Mouse (Mus musculus) brain, adult 2 months (tissue): ENCODE measurements around the gene Kpna2.
"Not testable (repeated sequence)": the region's sequence is repeated elsewhere in the genome, so short reads cannot be mapped to it uniquely, and the experiment has no call there.

Experiments
- DNase-seq: peaks from one replicate; pipeline ENCODE4 v3.0.0; 2011; ENCODE audit warnings: low read depth, low spot score

The Kpna2 gene

GRCm38 (mm10) chr11:106999151-106999948 is at the start of gene Kpna2:
TSS of gene Kpna2 (minus strand) at chr11:106999541.
- peak; percentile 99 for DNase-seq

GRCm38 (mm10) chr11:107046766-107047620 is 47.7 kb upstream of the Kpna2 start:
- no peak for DNase-seq

GRCm38 (mm10) chr11:107045546-107045945 is 46.2 kb upstream of the Kpna2 start:
- no peak for DNase-seq

GRCm38 (mm10) chr11:107044321-107044720 is 45.0 kb upstream of the Kpna2 start:
- DNase-seq, result peak; percentile 94

- no peak for DNase-seq
These were observed 44.0 kb upstream of the Kpna2 start for GRCm38 (mm10) chr11:107043361-107043760.

GRCm38 (mm10) chr11:107041396-107041795 is 42.1 kb upstream of the Kpna2 start:
- DNase-seq, result no peak

- DNase-seq, result no peak
These were observed 40.1 kb upstream of the Kpna2 start for GRCm38 (mm10) chr11:107039417-107039816.

GRCm38 (mm10) chr11:107034085-107034810 is 34.9 kb upstream of the Kpna2 start:
- DNase-seq, result peak; percentile 52

- DNase-seq, result no peak
These were observed 32.3 kb upstream of the Kpna2 start for GRCm38 (mm10) chr11:107031635-107032034.

GRCm38 (mm10) chr11:107029536-107029935 is 30.2 kb upstream of the Kpna2 start:
- no peak for DNase-seq

GRCm38 (mm10) chr11:107028754-107029153 is 29.4 kb upstream of the Kpna2 start:
- DNase-seq, result no peak

- no peak for DNase-seq
These were observed 28.9 kb upstream of the Kpna2 start for GRCm38 (mm10) chr11:107028275-107028618.

GRCm38 (mm10) chr11:107027431-107028274 is 28.3 kb upstream of the Kpna2 start:
- DNase-seq, result peak; percentile 97

GRCm38 (mm10) chr11:107026554-107027430 is 27.5 kb upstream of the Kpna2 start:
- DNase-seq, result no peak

- no peak for DNase-seq
These were observed 26.3 kb upstream of the Kpna2 start, which contains the start of gene 1810010H24Rik for GRCm38 (mm10) chr11:107025411-107026321. TSS of gene 1810010H24Rik (plus strand) at chr11:107025681.

- DNase-seq, result no peak
These were observed 25.1 kb upstream of the Kpna2 start for GRCm38 (mm10) chr11:107024406-107024805.

- DNase-seq, result no peak
These were observed 22.8 kb upstream of the Kpna2 start for GRCm38 (mm10) chr11:107022050-107022683.

- DNase-seq, result not testable (repeated sequence)
These were observed 20.4 kb upstream of the Kpna2 start for GRCm38 (mm10) chr11:107019722-107020121.
